Mouse (Mus musculus) embryonic facial prominence, embryonic 13.5 days (tissue): ENCODE data around the gene Uhrf1bp1. TPM values are rescaled to one million over a fixed set of nuclear protein-coding genes. Genes with fewer than 3 reads are reported as not detected.
"Not testable (repeated sequence)": the region's sequence is repeated elsewhere in the genome, so short reads cannot be mapped to it uniquely, and the experiment has no call there.

ENCODE experiments used
- ATAC-seq: fragments of 200-750 bp; cut with Nextera tagmentation; 2 replicates; pipeline ENCODE4 v1.8.0; 2017; ENCODE audit warnings: low read depth; ENCODE audit not compliant: insufficient number of reproducible peaks, insufficient read depth, low FRiP score, low TSS enrichment
- H3K27ac ChIP-seq: fragments of 300-500 bp; sonication (generic); 2 replicates; pipeline ENCODE4 v1.5.1; 2015; ENCODE audit warnings: moderate library complexity, mild to moderate bottlenecking, inconsistent platforms
- H3K27me3 ChIP-seq: fragments of 300-500 bp; sonication (generic); 2 replicates; pipeline ENCODE4 v1.6.1; 2015; ENCODE audit warnings: mild to moderate bottlenecking, inconsistent platforms
- H3K36me3 ChIP-seq: fragments of 300-500 bp; sonication (generic); 2 replicates; pipeline ENCODE4 v1.6.1; 2015; ENCODE audit warnings: mild to moderate bottlenecking, inconsistent platforms
- H3K4me1 ChIP-seq: fragments of 300-500 bp; sonication (generic); 2 replicates; pipeline ENCODE4 v1.6.1; 2015; ENCODE audit warnings: inconsistent platforms
- H3K4me2 ChIP-seq: fragments of 300-500 bp; sonication (generic); 2 replicates; pipeline ENCODE4 v1.6.1; 2015; ENCODE audit warnings: moderate library complexity, mild to moderate bottlenecking, inconsistent platforms
- H3K4me3 ChIP-seq: fragments of 300-500 bp; sonication (generic); 2 replicates; pipeline ENCODE4 v1.5.1; 2015; ENCODE audit warnings: mild to moderate bottlenecking, inconsistent platforms
- H3K9ac ChIP-seq: fragments of 300-500 bp; sonication (generic); 2 replicates; pipeline ENCODE4 v1.6.1; 2015; ENCODE audit warnings: mild to moderate bottlenecking, inconsistent platforms
- H3K9me3 ChIP-seq: fragments of 300-500 bp; sonication (generic); 2 replicates; pipeline ENCODE4 v1.6.1; 2016; ENCODE audit warnings: inconsistent platforms
- WGBS: fragments of 180-500 bp; shearing (Covaris S2); methylation state at CpG from one replicate; pipeline ENCODE4 v1.1.7; 2015; ENCODE audit warnings: mixed read lengths; 5-methylcytosine and 5-hydroxymethylcytosine counted together
- polyA plus RNA-seq: library from polyadenylated mRNA; unstranded; fragments of >200 nt; fragmentation: Nextera tagmentation; extraction: Ambion mirVana; gene quantifications from 2 replicates; pipeline ENCODE4 v1.2.1, GENCODE M21; 2015

Gene Uhrf1bp1
- polyA plus RNA-seq, 1 experiment from 2014 or later = 6.5 TPM

DNA sequence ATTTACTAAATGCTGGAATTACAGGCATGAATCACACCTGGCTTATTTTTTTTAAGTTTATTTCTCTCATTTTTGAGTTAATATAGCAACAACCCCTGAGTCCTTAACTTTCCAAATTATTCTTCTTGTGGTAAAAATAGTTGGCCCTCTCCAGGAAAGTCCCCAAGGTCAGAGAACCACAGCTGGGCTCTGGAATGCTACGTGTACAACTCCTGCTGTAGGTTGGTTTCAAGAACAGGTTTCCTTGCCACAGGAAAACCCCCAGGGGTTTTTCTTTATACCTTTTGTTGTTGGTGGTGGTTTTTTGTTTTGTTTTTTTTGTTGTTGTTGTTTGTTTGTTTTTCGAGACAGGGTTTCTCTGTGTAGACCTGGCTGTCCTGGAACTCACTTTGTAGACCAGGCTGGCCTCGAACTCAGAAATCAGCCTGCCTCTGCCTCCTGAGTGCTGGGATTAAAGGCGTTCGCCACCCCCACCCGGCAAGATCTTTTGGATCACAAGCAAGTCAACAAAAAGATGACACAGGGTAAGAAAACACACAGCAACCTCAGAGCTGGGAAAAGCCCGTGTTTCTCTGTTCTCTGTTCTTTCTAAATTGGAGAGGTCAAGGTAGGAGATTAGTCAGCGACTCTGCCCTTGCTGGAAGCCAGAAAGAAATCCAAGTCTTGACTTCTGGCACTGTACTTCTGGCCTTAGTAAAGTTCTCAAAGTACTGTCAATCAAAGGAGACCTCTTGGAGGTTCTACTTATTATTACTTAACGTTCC lies 32.9 kb upstream of the Uhrf1bp1 start:
- H3K4me3 ChIP-seq = no peak overlapping the region
- peaks cover 42% of the 10 kb centered on the region for H3K4me1 ChIP-seq
- H3K27me3 ChIP-seq = no peaks in the 10 kb centered on the region
- H3K4me2 ChIP-seq = no peak overlapping the region
- 72% methylated on average over 9 of the region's 9 CpGs for WGBS
- ATAC-seq = no peak
- H3K36me3 ChIP-seq = no peaks in the 10 kb centered on the region
- no peak overlapping the region for H3K27ac ChIP-seq
- H3K9ac ChIP-seq = no peak overlapping the region
- H3K9me3 ChIP-seq = no peaks in the 10 kb centered on the region

DNA sequence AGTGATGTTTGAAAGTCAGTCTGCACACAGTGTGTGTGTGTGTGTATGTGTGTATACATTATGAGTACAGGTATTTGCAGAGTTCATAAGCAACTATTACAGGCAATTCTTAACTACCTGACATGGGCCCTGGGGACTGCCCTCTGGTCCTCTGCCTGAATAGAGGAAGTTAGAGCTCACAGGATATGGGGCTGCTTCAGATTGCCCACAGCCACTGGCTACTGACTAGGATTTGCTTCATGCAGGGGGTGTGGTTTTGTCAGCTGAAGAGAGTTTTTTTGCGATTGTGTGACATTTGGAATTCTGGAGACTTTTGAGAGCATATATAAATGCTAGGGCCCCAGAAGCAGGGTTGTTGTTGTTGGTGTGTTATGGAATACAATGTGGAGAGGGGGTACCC lies 31.3 kb upstream of the Uhrf1bp1 start:
- Histone ChIP-seq H3K4me2 (no peak overlapping the region; the same call in 1 of the 2 replicates), H3K27ac (no peak overlapping the region), H3K9ac (no peak overlapping the region), H3K4me1 (peaks cover 30% of the 10 kb centered on the region), H3K36me3 (no peaks in the 10 kb centered on the region), H3K9me3 (no peaks in the 10 kb centered on the region), H3K27me3 (no peaks in the 10 kb centered on the region), H3K4me3 (no peak overlapping the region)
- ATAC-seq = no peak
- 64% methylated on average over 1 of the region's 1 CpGs for WGBS

DNA sequence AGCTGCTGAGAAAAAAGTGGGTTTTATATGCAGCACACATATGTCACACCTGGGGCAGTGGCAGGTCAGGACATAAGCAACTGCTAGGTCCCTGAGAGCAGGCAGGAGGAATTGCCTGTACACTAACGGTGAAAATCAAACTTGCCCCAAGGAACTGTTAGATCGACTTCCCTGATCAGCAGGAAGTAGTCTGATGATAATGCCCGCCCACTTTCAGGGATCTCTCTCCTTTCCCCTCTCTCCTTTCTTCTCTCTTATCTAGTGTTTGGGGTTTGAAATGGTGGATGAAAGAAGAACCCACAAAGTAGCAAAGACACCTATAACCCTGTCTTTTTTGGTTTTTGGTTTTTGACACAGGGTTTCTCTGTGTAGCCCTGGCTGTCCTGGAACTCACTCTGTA lies 30.7 kb upstream of the Uhrf1bp1 start:
- no peak overlapping the region for H3K27ac ChIP-seq
- WGBS = 21% methylated on average over 3 of the region's 3 CpGs
- H3K4me1 ChIP-seq = peaks cover 30% of the 10 kb centered on the region
- no peaks in the 10 kb centered on the region for H3K27me3 ChIP-seq
- peak overlapping the region; percentile 61 for H3K4me2 ChIP-seq
- no peak for ATAC-seq
- H3K36me3 ChIP-seq = no peaks in the 10 kb centered on the region
- peak overlapping the region; percentile 36; the same call in 1 of the 2 replicates for H3K4me3 ChIP-seq
- no peak overlapping the region for H3K9ac ChIP-seq
- H3K9me3 ChIP-seq = no peaks in the 10 kb centered on the region

DNA sequence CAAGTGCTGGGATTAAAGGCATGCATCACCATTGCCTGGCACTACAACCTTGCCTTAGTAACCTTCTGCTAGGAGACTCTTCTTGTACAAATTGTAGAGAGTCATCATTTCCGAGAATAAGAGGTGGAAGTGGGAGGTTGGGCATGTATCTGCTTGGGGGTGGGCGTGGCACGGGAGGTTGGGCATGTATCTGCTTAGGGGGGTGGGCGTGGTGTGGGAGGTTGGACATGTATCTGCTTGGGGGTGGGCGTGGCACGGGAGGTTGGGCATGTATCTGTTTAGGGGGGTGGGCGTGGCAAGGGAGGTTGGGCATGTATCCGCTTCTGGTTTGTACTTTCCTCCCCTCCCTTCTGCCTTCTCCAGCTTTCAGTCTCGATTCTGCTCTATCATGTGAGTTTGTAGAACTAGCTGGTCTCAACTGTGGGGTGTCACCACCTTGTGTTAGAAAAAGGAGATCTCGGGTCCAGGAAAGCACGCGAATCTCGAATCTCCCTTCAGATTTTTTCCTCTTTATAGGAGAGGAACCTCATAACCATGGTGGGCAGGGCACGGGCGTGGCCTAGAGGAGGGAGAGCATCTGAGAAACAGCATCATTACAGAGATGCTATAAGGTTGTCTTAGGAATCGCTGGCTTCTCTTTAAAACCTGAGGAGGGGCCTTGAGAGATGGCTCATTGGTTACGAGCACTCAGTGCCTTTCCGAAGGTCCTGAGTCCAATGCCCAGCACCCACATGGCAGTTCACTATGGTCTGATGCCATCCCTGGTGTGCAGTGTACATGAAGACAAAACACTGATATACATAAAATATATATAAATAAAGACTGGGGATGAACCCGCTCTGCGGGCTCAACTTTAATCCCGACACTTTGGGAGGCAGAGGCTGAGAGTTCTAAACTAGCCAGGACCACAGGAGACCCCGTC lies 30.0 kb upstream of the Uhrf1bp1 start:
- Histone ChIP-seq H3K9ac (0 out of 2 replicates have a peak overlapping the region, but pooled peaks have one; percentile 62), H3K27ac (peak overlapping the region; percentile 63), H3K4me1 (peaks cover 28% of the 10 kb centered on the region), H3K27me3 (no peaks in the 10 kb centered on the region), H3K4me3 (peak overlapping the region; percentile 36), H3K36me3 (no peaks in the 10 kb centered on the region), H3K9me3 (no peaks in the 10 kb centered on the region), H3K4me2 (peak overlapping the region; percentile 61)
- peak; percentile 48 for ATAC-seq
- 3% methylated on average over 22 of the region's 22 CpGs for WGBS

DNA sequence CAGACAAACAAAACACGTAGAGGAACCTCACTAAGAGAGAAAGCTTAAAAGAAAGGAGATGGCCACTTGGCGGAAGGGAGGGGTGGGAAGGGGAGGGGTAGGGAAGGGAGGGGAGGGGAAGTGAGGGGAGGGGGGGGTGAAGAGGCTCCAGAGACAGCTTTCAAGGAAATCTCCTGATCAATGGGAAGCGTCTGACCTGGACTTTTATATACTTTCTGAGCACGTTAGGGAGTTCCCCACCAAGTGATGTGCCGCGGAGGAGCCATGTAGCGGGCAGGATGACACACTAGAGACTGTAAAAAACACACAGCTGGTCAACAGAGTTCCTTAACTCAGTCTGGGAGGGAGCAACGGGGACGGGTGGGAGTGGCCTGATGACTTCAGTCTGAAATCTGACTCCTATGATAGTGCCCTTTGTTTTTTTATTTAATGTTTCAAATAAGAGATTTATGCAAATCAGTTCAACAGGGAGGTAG lies 29.3 kb upstream of the Uhrf1bp1 start:
- no peak for ATAC-seq
- H3K36me3 ChIP-seq = no peaks in the 10 kb centered on the region
- 2% methylated on average over 9 of the region's 9 CpGs for WGBS
- H3K4me3 ChIP-seq = peak overlapping the region; percentile 36
- H3K4me2 ChIP-seq = peak overlapping the region; percentile 61
- H3K4me1 ChIP-seq = peaks cover 21% of the 10 kb centered on the region; the same call in 1 of the 2 replicates
- no peaks in the 10 kb centered on the region for H3K27me3 ChIP-seq
- H3K9ac ChIP-seq = peak overlapping the region; percentile 62; the same call in 1 of the 2 replicates
- H3K27ac ChIP-seq = peak overlapping the region; percentile 63
- no peaks in the 10 kb centered on the region for H3K9me3 ChIP-seq

DNA sequence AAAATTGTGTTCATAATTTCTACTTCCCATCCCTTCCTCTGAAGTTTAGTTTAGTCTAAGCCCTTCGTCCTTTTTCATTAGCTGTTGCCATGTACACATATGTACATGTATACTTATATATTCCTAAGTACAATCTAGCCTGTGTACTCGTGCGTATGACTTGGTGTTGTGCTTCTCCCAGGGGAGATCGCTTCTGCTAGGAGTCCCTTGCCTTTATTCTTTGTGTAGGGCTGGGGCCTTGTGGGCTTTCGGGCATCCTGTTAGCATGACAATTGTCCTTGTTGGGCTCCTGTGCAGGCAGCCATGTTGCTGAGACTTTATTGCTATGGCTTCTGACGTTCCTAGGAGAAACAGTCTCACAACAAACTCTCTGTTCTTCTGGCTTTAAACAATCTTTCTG lies 28.7 kb upstream of the Uhrf1bp1 start:
- no peaks in the 10 kb centered on the region for H3K27me3 ChIP-seq
- peaks cover 21% of the 10 kb centered on the region; the same call in 1 of the 2 replicates for H3K4me1 ChIP-seq
- no peak overlapping the region for H3K4me3 ChIP-seq
- H3K4me2 ChIP-seq = peak overlapping the region; percentile 61
- ATAC-seq = no peak
- H3K9me3 ChIP-seq = no peaks in the 10 kb centered on the region
- H3K27ac ChIP-seq = no peak overlapping the region
- no peak overlapping the region for H3K9ac ChIP-seq
- no peaks in the 10 kb centered on the region for H3K36me3 ChIP-seq
- WGBS = 25% methylated on average over 6 of the region's 6 CpGs

DNA sequence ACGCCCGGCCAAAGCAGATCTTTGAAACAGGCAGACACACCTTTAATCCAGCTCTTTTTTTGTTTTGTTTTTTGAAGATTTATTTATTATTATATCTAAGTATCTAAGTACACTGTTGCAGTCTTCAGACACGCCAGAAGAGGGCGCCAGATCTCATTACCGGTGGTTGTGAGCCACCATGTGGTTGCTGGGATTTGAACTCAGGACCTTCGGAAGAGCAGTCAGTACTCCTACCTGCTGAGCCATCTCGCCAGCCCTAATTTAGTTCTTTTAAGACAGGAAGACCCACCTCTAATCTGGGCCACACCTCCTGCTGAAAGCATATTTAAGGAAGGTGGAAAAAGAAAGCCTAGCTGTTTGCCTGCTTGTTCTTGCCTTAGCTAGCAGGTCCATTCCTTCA lies 25.8 kb upstream of the Uhrf1bp1 start:
- Histone ChIP-seq H3K4me3 (no peak overlapping the region), H3K36me3 (no peaks in the 10 kb centered on the region), H3K4me2 (no peak overlapping the region), H3K27ac (no peak overlapping the region), H3K9me3 (no peaks in the 10 kb centered on the region), H3K9ac (no peak overlapping the region), H3K27me3 (no peaks in the 10 kb centered on the region), H3K4me1 (peaks cover 18% of the 10 kb centered on the region; the same call in 1 of the 2 replicates)
- ATAC-seq = no peak
- 53% methylated on average over 7 of the region's 7 CpGs for WGBS

DNA sequence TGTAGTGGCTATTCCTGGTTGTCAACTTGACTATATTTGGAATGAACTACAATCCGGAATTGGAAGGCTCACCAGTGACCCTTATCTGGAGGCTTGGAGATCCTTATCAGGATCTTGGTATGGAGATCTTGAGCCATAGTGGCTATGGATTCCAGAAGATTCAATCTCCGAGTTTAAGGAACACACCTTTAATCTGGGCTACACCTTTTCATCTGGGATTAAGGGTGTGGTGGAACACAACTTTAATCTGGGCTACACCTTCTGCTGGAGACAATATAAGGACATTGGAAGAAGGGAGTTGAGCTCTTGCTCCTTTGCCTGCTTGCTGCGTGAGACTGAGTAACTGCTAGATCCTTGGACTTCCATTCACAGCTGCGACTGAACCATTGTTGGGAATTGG lies 18.4 kb upstream of the Uhrf1bp1 start, which contains the start of gene Snrpc:
Gene Snrpc (plus strand): TSS at position 301 of the 400 bp plus-strand sequence.
- Histone ChIP-seq H3K4me2 (peak within 1 kb of the TSS; percentile 80; the same call in 1 of the 2 replicates), H3K4me3 (peak within 1 kb of the TSS; percentile 75; the same call in 1 of the 2 replicates), H3K36me3 (peaks cover 11% of the 10 kb centered on the region)
- H3K27ac ChIP-seq, H3K9me3 ChIP-seq, H3K4me1 ChIP-seq, H3K9ac ChIP-seq, H3K27me3 ChIP-seq, ATAC-seq: not testable (repeated sequence)
- WGBS = 87% methylated on average over 4 of the region's 4 CpGs

DNA sequence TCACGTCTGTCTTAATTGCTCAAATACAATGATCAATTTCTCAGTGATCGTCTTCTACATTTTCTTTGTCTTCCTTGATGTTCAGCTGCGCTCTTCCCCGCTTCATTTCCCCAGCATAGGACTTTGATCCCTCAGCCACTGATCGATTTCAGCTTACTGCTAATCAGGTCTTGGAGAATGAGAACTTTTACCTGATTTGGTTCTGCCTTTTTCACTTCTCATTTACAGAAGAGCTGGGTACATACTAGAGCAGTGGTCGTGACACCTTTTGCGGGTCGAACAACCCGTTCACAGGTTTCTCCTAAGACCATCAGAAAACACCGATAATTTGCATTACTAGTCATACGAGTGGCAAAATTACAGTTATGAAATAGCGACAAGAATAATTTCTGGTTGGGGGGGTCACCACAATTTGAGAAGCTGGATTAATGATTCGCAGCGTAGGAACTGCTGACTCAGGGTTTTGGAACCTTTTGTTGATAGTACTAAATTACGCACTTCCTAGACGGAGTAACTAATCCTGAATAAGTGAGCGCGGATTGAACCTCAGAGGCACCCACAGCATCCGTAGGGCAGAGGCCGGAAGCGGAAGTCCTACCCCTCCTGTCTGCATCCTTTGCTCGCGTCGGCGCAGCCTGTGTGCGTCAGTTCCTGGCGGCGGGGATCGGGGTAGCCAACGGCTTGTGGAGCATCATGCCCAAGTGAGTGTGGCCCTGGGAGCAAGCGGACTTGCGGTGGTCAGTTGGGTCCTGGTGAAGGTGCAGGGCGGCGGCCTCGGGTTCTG lies 16.6 kb upstream of the Uhrf1bp1 start:
- Histone ChIP-seq H3K36me3 (peaks cover 27% of the 10 kb centered on the region), H3K9ac (peak overlapping the region; percentile 83), H3K4me2 (peak overlapping the region; percentile 80), H3K4me1 (peaks cover 6% of the 10 kb centered on the region; the same call in 1 of the 2 replicates), H3K27ac (peak overlapping the region; percentile 69), H3K27me3 (peaks cover 3% of the 10 kb centered on the region; the same call in 1 of the 2 replicates), H3K4me3 (peak overlapping the region; percentile 75), H3K9me3 (no peaks in the 10 kb centered on the region)
- WGBS = 2% methylated on average over 35 of the region's 35 CpGs
- peak; percentile 98 for ATAC-seq

DNA sequence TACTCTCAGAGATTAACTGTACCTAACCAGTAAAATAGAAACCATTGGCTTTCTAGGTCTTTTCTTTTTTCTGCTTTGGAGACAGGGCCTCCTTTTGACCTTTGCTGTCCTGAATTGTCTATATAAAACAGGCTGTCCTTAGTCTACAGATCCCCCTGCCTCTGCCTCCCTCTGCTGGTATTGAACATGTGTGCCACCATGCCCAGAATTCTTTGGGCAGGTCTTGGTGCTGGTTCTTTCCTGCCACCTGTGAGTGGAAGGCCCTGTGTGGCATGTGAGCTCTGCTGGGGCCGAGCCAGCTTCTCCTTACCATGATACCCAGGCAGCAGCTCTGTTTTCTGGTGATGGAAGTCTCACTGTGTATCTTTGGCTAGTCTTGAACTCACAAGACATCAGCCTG lies 7.9 kb upstream of the Uhrf1bp1 start:
- H3K4me1 ChIP-seq = no peaks in the 10 kb centered on the region
- H3K4me2 ChIP-seq = no peak overlapping the region
- ATAC-seq = no peak
- H3K4me3 ChIP-seq = no peak overlapping the region
- no peak overlapping the region; the same call in 1 of the 2 replicates for H3K9ac ChIP-seq
- H3K27me3 ChIP-seq = no peaks in the 10 kb centered on the region
- WGBS = 97% methylated on average over 1 of the region's 1 CpGs
- no peak overlapping the region for H3K27ac ChIP-seq
- no peaks in the 10 kb centered on the region for H3K9me3 ChIP-seq
- H3K36me3 ChIP-seq = peaks cover 91% of the 10 kb centered on the region

DNA sequence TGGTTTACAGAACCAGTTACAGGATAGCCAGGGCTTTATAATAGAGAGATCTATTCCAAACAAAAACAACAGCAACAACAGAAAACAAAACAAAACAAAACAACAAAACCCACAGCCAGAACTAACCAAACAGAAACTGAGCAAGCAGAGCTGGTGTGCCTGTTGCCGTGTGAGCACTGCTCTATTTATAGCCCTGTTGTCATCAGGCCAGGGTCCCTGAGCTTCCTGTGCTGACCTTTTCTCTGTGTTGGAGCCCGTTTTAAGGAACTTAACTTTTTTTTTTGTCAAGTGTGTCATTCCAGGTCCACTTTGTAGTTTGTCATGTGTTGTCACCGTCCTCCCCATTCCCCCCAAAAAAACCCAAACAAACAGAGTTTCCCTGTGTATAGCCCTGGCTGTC lies 5.2 kb upstream of the Uhrf1bp1 start:
- H3K27me3 ChIP-seq = no peaks in the 10 kb centered on the region
- peaks cover 80% of the 10 kb centered on the region for H3K36me3 ChIP-seq
- H3K9ac ChIP-seq = no peak overlapping the region
- H3K4me2 ChIP-seq = no peak overlapping the region
- ATAC-seq = no peak
- 77% methylated on average over 3 of the region's 3 CpGs for WGBS
- no peaks in the 10 kb centered on the region for H3K4me1 ChIP-seq
- no peaks in the 10 kb centered on the region for H3K9me3 ChIP-seq
- H3K27ac ChIP-seq = no peak overlapping the region
- no peak overlapping the region for H3K4me3 ChIP-seq
